23 mouse cellular contexts compared by ENCODE assay signal in genomic region chr3:149827181-149827580, GRCm38 (mm10).
"Had no signal": no experiment of that assay in that cellular context is flagged by ENCODE, and none has a peak within 500 bp of the region (broad histone marks: within the 10 kb centered on the region; RNA-seq: fewer than 3 reads in every experiment).

No protein-coding gene starts in this region.

- H3K27ac ChIP-seq: kidney, postnatal 0 days; layer of hippocampus, adult 2 months; left cerebral cortex, adult 2 months; limb, embryonic 13.5 days; liver, embryonic 12.5 days; liver, embryonic 15.5 days; lung, embryonic 15.5 days; midbrain, embryonic 10.5 days; stomach, postnatal 0 days had no signal

- H3K4me1 ChIP-seq: liver, embryonic 12.5 days; liver, embryonic 15.5 days; lung, embryonic 15.5 days; megakaryocyte, embryonic 14.5 days had no signal

- DNase-seq: kidney, adult 2 months; kidney, postnatal 25 days; layer of hippocampus, postnatal 36 days; liver; lung, adult 18-20 months; lung, postnatal 10 days; lung, postnatal 36 days; right cerebral cortex, adult 18-20 months; right cerebral cortex, postnatal 14 days; right cerebral cortex, postnatal 4 days; thymus, adult 2 months; thymus, postnatal 14 days; thymus, postnatal 4 days had no signal

- H3K27me3 ChIP-seq: liver, embryonic 12.5 days; liver, embryonic 15.5 days; lung, embryonic 15.5 days; megakaryocyte, embryonic 14.5 days had no signal

- H3K9ac ChIP-seq: limb, embryonic 13.5 days; liver, embryonic 12.5 days; liver, embryonic 15.5 days; lung, embryonic 15.5 days had no signal

- H3K9me3 ChIP-seq: limb, embryonic 13.5 days; liver, embryonic 12.5 days; liver, embryonic 15.5 days; lung, embryonic 15.5 days; megakaryocyte, embryonic 14.5 days; midbrain, embryonic 10.5 days had no signal

- ATAC-seq: liver, embryonic 12.5 days had no signal

- H3K36me3 ChIP-seq: limb, embryonic 13.5 days; liver, embryonic 12.5 days; liver, embryonic 15.5 days; lung, embryonic 15.5 days; midbrain, embryonic 10.5 days had no signal

- H3K4me2 ChIP-seq: limb, embryonic 13.5 days; liver, embryonic 12.5 days; liver, embryonic 15.5 days; lung, embryonic 15.5 days had no signal

- H3K4me3 ChIP-seq: layer of hippocampus, adult 2 months; left cerebral cortex, adult 2 months; limb, embryonic 13.5 days; liver, embryonic 12.5 days; liver, embryonic 15.5 days; lung, embryonic 15.5 days; megakaryocyte, embryonic 14.5 days; midbrain, embryonic 10.5 days had no signal
